Mouse (Mus musculus) mouse trophoblast stem cell (cell line): Measurements from ENCODE around the gene 0610010F05Rik.

Experiments
- in situ Hi-C, 2 experiments: fragments of 300-500 bp; cut with MseI, MboI; formaldehyde crosslinking; loops; 2 replicates in 1 of 2; 3 replicates in 1 of 2; pipeline ENCODE4 v1.15.1; 2025

The 0610010F05Rik gene

GRCm38 (mm10) chr11:23570130-23570529 lies 63.3 kb downstream of the 0610010F05Rik start:
- in situ Hi-C loops: no loop called here

- in situ Hi-C loops: no loop called here
Measured at GRCm38 (mm10) chr11:23565761-23566160, 67.7 kb downstream of the 0610010F05Rik start.

GRCm38 (mm10) chr11:23557039-23557630 lies 76.3 kb downstream of the 0610010F05Rik start:
- in situ Hi-C loops: no loop called here

DNA sequence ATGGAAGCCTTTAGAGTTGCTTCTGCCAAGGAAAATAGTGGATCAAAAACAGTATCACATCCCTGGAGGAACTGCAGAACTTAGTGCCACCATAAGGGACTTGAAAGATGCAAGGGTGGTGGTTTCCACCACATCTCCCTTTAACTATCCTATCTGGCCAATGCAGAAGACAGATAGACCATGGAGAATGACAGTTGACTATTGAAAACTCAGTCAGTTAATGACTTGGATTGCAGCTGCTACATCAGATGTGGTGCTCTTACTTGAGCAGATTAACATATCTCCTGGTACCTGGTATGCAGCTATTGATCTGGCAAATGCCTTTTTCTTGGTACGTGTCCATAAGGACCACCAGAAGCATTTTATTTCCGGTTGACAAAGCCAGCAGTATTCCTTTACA lies 96.0 kb downstream of the 0610010F05Rik start:
- in situ Hi-C loops: no loop called here

GRCm38 (mm10) chr11:23520473-23521205 lies 112.8 kb downstream of the 0610010F05Rik start, which contains the start of gene 1700093K21Rik:
Gene 1700093K21Rik, minus strand, starts transcription at chr11:23521155.
- in situ Hi-C loops: no loop called here

- in situ Hi-C loops: no loop called here
Measured at GRCm38 (mm10) chr11:23518981-23519380, 114.5 kb downstream of the 0610010F05Rik start.

DNA sequence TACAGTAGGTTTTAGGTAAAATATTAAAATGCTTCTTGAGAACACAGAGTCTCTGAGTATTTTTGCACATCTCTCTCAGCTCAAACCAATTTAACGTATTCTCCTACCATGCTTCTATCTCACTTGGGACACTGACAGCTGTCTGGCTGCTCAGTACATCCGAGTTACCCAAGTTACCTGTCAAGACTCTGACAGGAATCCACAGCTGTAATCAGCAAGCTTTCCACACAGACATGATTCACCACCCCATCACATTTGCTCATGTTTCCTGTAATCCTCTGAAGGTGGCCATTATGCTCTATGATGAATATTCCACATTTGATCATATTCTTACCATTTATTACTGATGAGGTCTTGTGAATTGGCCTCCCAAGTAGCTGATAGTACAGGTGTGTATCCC lies 118.1 kb downstream of the 0610010F05Rik start:
- in situ Hi-C loops: no loop called here
